In the genomic region with DNA sequence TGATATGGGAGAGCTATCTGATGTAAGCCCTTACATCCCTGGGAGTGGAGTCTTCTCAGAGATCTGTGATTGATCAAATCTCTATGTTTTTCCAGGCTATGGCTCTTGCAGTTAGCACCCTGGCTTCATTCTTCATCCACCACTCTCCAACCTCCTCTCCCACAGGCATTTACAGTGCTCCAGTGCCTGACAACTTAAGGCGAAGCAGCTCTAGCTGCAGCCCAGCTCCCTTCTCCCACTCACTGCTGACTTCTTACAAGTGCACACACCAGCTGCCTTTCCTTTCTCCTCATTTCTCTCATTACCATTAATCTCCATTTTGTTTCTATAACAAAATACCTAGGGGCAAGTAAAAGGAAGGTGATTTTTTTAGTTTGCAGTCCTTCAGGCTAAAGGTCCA, we compare ENCODE assay signal across 32 mouse cellular contexts.
A peak's percentile ranks its signal among the peaks of the same experiment; 100 is the strongest.
DNase-seq lines count a peak whose midpoint lies in the region; ATAC-seq and TF ChIP-seq lines count a peak whose summit lies in the region.
"Had no signal": no experiment of that assay in that cellular context is flagged by ENCODE, and none has a peak within 500 bp of the region (broad histone marks: within the 10 kb centered on the region; RNA-seq: fewer than 3 reads in every experiment).

No protein-coding gene starts in this region.

- H3K4me2 ChIP-seq in limb, embryonic 12.5 days = no peak overlapping the region
- no peak overlapping the region for H3K4me2 ChIP-seq in limb, embryonic 14.5 days (replicated peaks; ENCODE audit: low read depth, low read length, severe bottlenecking)
- H3K4me2 ChIP-seq: embryonic facial prominence, embryonic 12.5 days; heart, embryonic 11.5 days; hindbrain, embryonic 12.5 days; intestine, embryonic 15.5 days; limb, embryonic 13.5 days; liver, embryonic 13.5 days had no signal

- peaks cover 6% of the 10 kb centered on the region for H3K9me3 ChIP-seq in limb, embryonic 12.5 days
- no peaks in the 10 kb centered on the region; the same call in 1 of the 2 replicates for H3K9me3 ChIP-seq in limb, embryonic 10.5 days (replicated peaks)
- no peaks in the 10 kb centered on the region for H3K9me3 ChIP-seq in limb, embryonic 14.5 days (ENCODE audit: control insufficient read depth, low read length)
- H3K9me3 ChIP-seq: embryonic facial prominence, embryonic 12.5 days; hindbrain, embryonic 12.5 days; intestine, embryonic 15.5 days; liver, embryonic 13.5 days had no signal

- no peak for TF ChIP-seq POLR2A in limb, embryonic 14.5 days (IDR thresholded peaks at IDR 0.05; ENCODE audit: borderline replicate concordance, extremely low read depth, insufficient read depth, insufficient read length)

- DNase-seq in frontal cortex, postnatal 10 days (ENCODE audit: low spot score in 2 of 2) = no peak
- DNase-seq in layer of hippocampus, adult 9-11 months = peak; percentile 27
- no peak for DNase-seq in layer of hippocampus, adult 9-10 months (ENCODE audit: low spot score)
- DNase-seq in limb, embryonic 10.5 days (ENCODE audit: low spot score) = no peak
- DNase-seq in limb, embryonic 14.5 days (ENCODE audit: low spot score) = no peak
- DNase-seq in cerebellum, postnatal 10 days = no peak
- DNase-seq: adrenal gland, adult 2 months; adrenal gland, postnatal 36 days; cerebellum, adult 8-10 months; cerebellum, postnatal 36 days; gastrocnemius, adult 2 months; heart, postnatal 36 days; kidney, adult 2 months; kidney, postnatal 36 days; liver, embryonic 13.5 days; lung, adult 18-20 months; lung, postnatal 4 days; midbrain, embryonic 14.5 days; right cerebral cortex, postnatal 4 days had no signal

- 93% methylated on average over 1 of the region's 1 CpGs for WGBS in limb, embryonic 12.5 days
- WGBS in limb, embryonic 10.5 days = 83% methylated on average over 1 of the region's 1 CpGs
- 47% methylated on average over 1 of the region's 1 CpGs for WGBS in limb, embryonic 14.5 days

- H3K9ac ChIP-seq in limb, embryonic 12.5 days (replicated peaks) = no peak overlapping the region
- no peak overlapping the region for H3K9ac ChIP-seq in limb, embryonic 14.5 days (ENCODE audit: low read depth, low read length, severe bottlenecking)
- H3K9ac ChIP-seq: embryonic facial prominence, embryonic 12.5 days; hindbrain, embryonic 12.5 days; intestine, embryonic 15.5 days; limb, embryonic 13.5 days; liver, embryonic 13.5 days had no signal

- ATAC-seq in frontal cortex, adult (ENCODE audit: low TSS enrichment) = peak; percentile 93
- ATAC-seq in limb, embryonic 12.5 days (ENCODE audit: insufficient number of reproducible peaks, insufficient read depth, low FRiP score, low TSS enrichment, low read depth) = no peak
- no peak for ATAC-seq in limb, embryonic 14.5 days (ENCODE audit: low FRiP score, low read depth)
- ATAC-seq: activated CD4-positive, CD25-positive, alpha-beta regulatory T cell, adult 4 months; forebrain, embryonic 14.5 days; hindbrain, postnatal 0 days; intestine, embryonic 15.5 days; lung, postnatal 0 days had no signal

- 0 out of 2 replicates have a peak overlapping the region, but pooled peaks have one; percentile 26 for H3K27ac ChIP-seq in limb, embryonic 12.5 days
- H3K27ac ChIP-seq in limb, embryonic 10.5 days = no peak overlapping the region
- 0 out of 2 replicates have a peak overlapping the region, but pooled peaks have one; percentile 1 for H3K27ac ChIP-seq in limb, embryonic 14.5 days (replicated peaks; ENCODE audit: low read depth, low read length)
- H3K27ac ChIP-seq: embryonic facial prominence, embryonic 12.5 days; gastrocnemius, adult 2 months; hindbrain, embryonic 12.5 days; hindbrain, postnatal 0 days; intestine, embryonic 15.5 days; limb, embryonic 13.5 days; liver, embryonic 13.5 days; stomach, postnatal 0 days had no signal

- H3K4me1 ChIP-seq in limb, embryonic 12.5 days (replicated peaks) = peaks cover 12% of the 10 kb centered on the region; the same call in 1 of the 2 replicates
- peaks cover 6% of the 10 kb centered on the region; the same call in 1 of the 2 replicates for H3K4me1 ChIP-seq in limb, embryonic 10.5 days
- H3K4me1 ChIP-seq in limb, embryonic 14.5 days (ENCODE audit: control insufficient read depth, insufficient read depth, low read length) = peaks cover 8% of the 10 kb centered on the region
- H3K4me1 ChIP-seq: embryonic facial prominence, embryonic 12.5 days; hindbrain, embryonic 12.5 days; intestine, embryonic 15.5 days; liver, embryonic 13.5 days; megakaryocyte, embryonic 14.5 days had no signal

- H3K27me3 ChIP-seq in limb, embryonic 12.5 days = peaks cover 7% of the 10 kb centered on the region
- H3K27me3 ChIP-seq in limb, embryonic 10.5 days (ENCODE audit: low read depth, poor library complexity, severe bottlenecking) = peaks cover 4% of the 10 kb centered on the region; the same call in 1 of the 2 replicates
- no peaks in the 10 kb centered on the region for H3K27me3 ChIP-seq in limb, embryonic 14.5 days (ENCODE audit: control insufficient read depth, insufficient read depth, low read length)
- H3K27me3 ChIP-seq: embryonic facial prominence, embryonic 12.5 days; hindbrain, embryonic 12.5 days; intestine, embryonic 15.5 days; liver, embryonic 13.5 days; megakaryocyte, embryonic 14.5 days had no signal

- no peaks in the 10 kb centered on the region for H3K36me3 ChIP-seq in limb, embryonic 12.5 days
- H3K36me3 ChIP-seq in limb, embryonic 10.5 days = no peaks in the 10 kb centered on the region
- H3K36me3 ChIP-seq in limb, embryonic 14.5 days (ENCODE audit: control insufficient read depth, insufficient read depth, low read length) = no peaks in the 10 kb centered on the region
- H3K36me3 ChIP-seq: embryonic facial prominence, embryonic 12.5 days; hindbrain, embryonic 12.5 days; intestine, embryonic 15.5 days; limb, embryonic 13.5 days; liver, embryonic 13.5 days had no signal

- H3K4me3 ChIP-seq in limb, embryonic 12.5 days (replicated peaks) = no peak overlapping the region
- H3K4me3 ChIP-seq in limb, embryonic 10.5 days = no peak overlapping the region
- no peak overlapping the region for H3K4me3 ChIP-seq in limb, embryonic 14.5 days (replicated peaks; ENCODE audit: low read length)
- H3K4me3 ChIP-seq: embryonic facial prominence, embryonic 12.5 days; gastrocnemius, adult 2 months; hindbrain, embryonic 12.5 days; intestine, embryonic 15.5 days; limb, embryonic 13.5 days; liver, embryonic 13.5 days; megakaryocyte, embryonic 14.5 days had no signal
